Mouse (Mus musculus): ENCODE data around the gene Gorasp2. TPM values are rescaled to one million over a fixed set of nuclear protein-coding genes. Genes with fewer than 3 reads are reported as not detected.

Gorasp2 gene
- 90.0 and 99.1 TPM in 2 replicates for polyA plus RNA-seq (2012; rRNA removed)

GRCm38 (mm10) chr2:70660887-70661714 lies at the start of gene Gorasp2:
Gorasp2 (plus strand) TSS chr2:70661576.

GRCm38 (mm10) chr2:70661715-70662495 lies 529 bp downstream of the Gorasp2 start, which contains the start of gene Gm26558:
Gm26558 (minus strand) TSS chr2:70662108.

Other genes starting within 250 kb of the Gorasp2 start
- 4.8 and 8.8 TPM in 2 replicates for gene Sp5, start 186.7 kb upstream of the Gorasp2 start, polyA plus RNA-seq (2012; rRNA removed)
- gene Erich2, start 152.8 kb upstream of the Gorasp2 start, polyA plus RNA-seq (2012; rRNA removed) = 0.19 and 0.24 TPM in 2 replicates
- gene Gad1, start 108.5 kb upstream of the Gorasp2 start, polyA plus RNA-seq (2012; rRNA removed) = not detected in 2 replicates
- gene Gm26558, start 532 bp downstream of the Gorasp2 start, polyA plus RNA-seq (2012; rRNA removed) = 0.45 and 1.5 TPM in 2 replicates
- gene Tlk1, start 164.2 kb downstream of the Gorasp2 start, polyA plus RNA-seq (2012; rRNA removed) = 1.1 and 1.7 TPM in 2 replicates

Measured in stomach, adult 2 months (tissue).